Mouse (Mus musculus) brown adipose tissue, adult 24 weeks (tissue): ENCODE data around the gene Eng. TPM values are rescaled to one million over a fixed set of nuclear protein-coding genes. Genes with fewer than 3 reads are reported as not detected.

Experiments
- H3K27ac ChIP-seq: fragments of 200-500 bp; replicated peaks from 2 replicates; pipeline ENCODE4 v1.5.1; 2012; ENCODE audit warnings: low read depth, mild to moderate bottlenecking, low read length
- H3K4me1 ChIP-seq: fragments of 200-500 bp; 2 replicates; pipeline ENCODE4 v1.6.1; 2012; ENCODE audit warnings: low read length, mixed read lengths; ENCODE audit not compliant: control insufficient read depth, insufficient read depth, insufficient read length
- H3K4me3 ChIP-seq: fragments of 200-500 bp; 2 replicates; pipeline ENCODE4 v1.5.1; 2012; ENCODE audit warnings: low read depth, mild to moderate bottlenecking, low read length, moderate library complexity; ENCODE audit not compliant: insufficient read depth
- polyA plus RNA-seq: library from polyadenylated mRNA; stranded (reverse); fragments of >200 nt; gene quantifications from 2 replicates; pipeline ENCODE4 v1.2.4, GENCODE M21; 2012; ENCODE audit not compliant: missing spikeins, insufficient read depth, insufficient read length

Gene Eng
- polyA plus RNA-seq, 1 experiment = 22.4 TPM

DNA sequence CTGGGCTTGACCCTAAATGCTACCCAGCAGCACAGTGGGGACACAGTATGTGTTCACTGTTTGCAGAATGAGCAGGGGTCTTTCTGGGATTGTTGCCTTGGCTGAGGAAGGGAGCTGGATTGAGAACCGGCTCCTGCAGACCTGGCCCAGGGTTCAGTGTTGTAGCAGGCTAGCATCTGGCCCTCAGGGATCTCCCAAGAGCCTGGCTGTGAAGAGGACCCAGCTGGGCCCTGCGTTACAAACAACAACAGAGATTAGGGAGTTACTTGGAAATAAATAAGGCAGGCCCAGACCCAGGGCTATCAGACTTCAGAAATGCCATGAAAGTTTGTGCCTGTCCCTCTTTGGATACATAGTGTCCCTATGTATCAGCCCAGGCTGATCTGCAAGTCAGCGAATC, 748 bp upstream of the Eng start:
- Histone ChIP-seq H3K4me1 (peaks cover 33% of the 10 kb centered on the region), H3K4me3 (no peak overlapping the region), H3K27ac (peak overlapping the region; percentile 90)

DNA sequence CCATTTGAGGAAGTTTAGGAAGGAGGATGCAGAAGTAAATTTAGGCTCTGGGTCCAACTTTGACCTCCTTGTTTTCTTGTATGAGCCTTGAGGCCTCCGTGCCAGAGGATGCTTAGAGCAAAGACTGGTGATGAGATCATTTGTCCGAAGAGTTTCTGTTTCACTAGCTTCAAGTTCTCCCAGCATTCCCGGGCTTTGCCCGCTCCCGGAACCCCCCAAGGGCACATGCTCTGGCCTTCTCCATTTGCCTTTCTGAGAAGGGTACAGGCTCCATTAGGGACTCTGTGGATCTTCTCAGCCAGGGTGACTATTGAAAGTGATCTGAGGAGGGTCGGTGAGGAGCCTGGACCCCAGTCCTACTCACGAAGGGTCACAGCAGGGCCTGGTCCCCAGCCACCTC, 971 bp downstream of the Eng start:
- Histone ChIP-seq H3K4me1 (peaks cover 28% of the 10 kb centered on the region), H3K4me3 (peak overlapping the region; percentile 95), H3K27ac (peak overlapping the region; percentile 100)

DNA sequence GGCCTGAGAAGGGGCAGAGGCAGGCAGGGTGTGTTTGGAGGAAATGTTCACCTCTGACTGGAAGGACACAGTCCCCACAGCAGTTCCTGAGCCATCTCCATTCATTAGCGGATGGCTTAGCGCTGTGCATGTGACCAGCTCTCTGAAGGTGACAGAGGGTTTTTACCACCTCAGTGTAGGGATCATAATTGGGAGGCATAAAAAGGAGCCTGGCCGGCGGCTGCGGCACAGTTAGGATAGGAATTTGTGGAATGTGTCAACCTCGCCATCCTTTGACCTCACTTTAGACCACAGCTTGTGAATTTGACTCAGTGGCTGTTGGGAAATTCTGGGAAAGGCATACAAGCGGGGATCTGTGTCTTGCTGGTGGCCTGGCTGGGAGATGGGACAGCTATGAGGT, 7.4 kb downstream of the Eng start:
- peak overlapping the region; percentile 45 for H3K4me3 ChIP-seq
- peaks cover 25% of the 10 kb centered on the region for H3K4me1 ChIP-seq
- H3K27ac ChIP-seq = peak overlapping the region; percentile 98

DNA sequence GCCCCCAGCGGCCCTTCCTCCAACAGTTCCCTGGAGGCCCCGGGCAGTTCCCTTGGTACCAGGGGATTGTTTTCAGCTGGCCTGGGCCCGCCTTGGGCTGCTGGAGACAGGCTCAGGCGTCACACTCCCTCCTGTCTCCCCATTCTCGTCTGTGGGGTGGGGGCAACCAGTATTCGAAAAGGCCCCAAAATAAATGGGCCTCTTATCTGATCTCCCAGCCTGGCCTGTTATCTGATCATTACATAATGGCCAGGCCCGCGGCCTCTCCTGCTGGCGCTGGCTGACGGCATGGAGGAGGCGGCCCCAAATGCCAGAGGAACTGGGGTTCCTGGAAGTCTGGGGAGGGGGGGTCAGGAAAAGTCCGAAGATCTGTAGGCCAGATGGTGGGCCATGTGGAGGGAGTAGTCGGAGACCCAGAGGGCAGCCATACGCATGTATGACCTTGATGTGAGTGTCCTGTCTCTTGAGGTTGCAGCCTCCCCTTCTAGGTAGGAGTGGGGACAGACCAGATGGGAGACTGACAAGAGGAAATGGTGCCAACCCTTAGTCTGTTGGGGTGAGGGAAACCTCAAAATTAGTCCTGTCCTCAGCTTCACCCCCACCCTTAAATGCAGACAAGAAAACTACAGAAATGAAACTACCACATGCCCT, 8.5 kb downstream of the Eng start:
- Histone ChIP-seq H3K4me3 (peak overlapping the region; percentile 45), H3K4me1 (peaks cover 29% of the 10 kb centered on the region), H3K27ac (peak overlapping the region; percentile 98)

DNA sequence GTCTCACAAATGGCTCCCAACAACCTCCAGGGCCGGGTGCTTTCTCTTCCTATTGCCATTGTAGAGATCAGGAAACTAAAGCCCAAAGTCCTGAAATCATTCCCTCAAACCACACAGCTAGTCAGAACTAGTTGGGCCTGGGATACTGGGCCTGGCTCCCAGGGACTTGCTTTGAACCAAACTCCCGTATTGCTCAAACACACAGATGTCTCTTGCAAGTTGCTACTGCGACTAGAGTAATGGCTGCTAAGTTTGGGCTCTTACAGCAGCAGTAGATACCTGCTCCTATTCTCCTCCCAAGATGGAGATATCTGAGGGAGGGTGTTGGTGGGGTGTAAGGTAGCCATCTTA, 9.0 kb downstream of the Eng start:
- Histone ChIP-seq H3K27ac (peak overlapping the region; percentile 98), H3K4me3 (peak overlapping the region; percentile 45; the same call in 1 of the 2 replicates), H3K4me1 (peaks cover 29% of the 10 kb centered on the region)

DNA sequence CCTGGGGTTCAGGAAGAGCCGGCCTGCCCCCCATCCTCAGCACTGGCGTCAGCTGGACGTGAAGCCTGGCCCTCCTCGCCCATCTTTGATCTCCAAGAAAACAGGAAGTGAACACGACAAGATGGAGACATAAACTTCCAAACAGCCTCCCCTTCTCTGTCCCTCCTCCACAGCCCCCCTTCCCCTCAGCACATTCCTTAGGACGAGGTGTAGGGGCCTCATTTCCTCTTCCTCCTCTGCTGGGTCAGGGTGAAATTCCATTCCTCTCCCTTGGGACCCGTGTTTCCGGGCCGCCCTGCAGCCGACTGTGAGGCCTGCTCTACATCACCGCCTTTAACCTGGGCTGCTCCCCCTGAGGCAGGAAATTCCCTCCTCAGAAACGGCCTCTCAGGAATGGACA, 9.4 kb downstream of the Eng start:
- Histone ChIP-seq H3K4me1 (peaks cover 32% of the 10 kb centered on the region), H3K27ac (peak overlapping the region; percentile 98), H3K4me3 (peak overlapping the region; percentile 45; the same call in 1 of the 2 replicates)

DNA sequence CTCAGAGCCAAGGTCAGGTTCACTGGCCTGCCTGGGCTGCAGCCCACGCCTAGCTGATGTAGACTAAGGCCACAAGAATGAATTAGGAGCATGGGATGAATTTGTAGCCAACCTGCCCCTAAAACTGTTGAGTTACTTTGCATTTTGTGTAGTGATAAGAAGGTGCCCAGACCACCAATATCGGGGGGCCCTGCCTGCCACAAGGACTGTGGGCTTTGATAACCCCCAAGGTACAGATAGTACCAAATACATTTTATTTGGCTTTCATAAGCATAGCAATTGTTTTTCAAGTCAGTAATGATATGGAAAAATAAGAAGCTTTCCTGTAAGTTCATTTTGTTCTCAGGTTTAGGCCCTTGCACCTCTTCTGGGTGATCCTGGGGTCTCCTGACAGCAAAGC, 12.5 kb downstream of the Eng start:
- Histone ChIP-seq H3K27ac (peak overlapping the region; percentile 83), H3K4me3 (no peak overlapping the region), H3K4me1 (peaks cover 38% of the 10 kb centered on the region)

DNA sequence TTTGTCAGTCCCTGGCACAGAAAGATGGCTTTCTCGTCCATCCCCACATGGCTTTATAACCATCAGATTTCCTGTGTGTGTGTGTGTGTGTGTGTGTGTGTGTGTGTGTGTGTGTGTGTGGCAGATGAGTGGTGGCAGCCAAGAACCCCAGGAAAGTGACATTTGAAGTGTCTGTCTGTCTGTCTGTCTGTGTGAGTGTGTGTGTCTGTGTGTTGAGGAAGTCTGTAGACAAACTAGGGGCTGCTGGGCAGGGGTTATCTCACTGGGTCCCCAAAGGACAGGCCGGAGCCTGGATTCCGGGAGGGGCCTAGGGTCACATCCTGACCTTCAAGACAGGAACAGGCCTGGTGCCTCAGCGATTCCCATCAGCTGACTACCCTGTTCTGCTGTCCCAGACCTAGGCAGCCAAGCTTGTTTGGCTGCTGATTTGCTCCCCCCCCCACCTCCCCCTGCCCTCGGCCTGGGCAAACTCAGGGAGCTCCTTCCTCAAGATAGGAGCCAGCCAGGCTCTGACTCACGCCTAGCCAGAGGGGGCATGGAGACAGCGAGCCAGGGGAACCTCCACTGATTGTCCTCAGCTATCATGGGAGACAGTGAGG, 15.2 kb downstream of the Eng start:
- no peak overlapping the region for H3K4me3 ChIP-seq
- peaks cover 32% of the 10 kb centered on the region for H3K4me1 ChIP-seq
- peak overlapping the region; percentile 87 for H3K27ac ChIP-seq

DNA sequence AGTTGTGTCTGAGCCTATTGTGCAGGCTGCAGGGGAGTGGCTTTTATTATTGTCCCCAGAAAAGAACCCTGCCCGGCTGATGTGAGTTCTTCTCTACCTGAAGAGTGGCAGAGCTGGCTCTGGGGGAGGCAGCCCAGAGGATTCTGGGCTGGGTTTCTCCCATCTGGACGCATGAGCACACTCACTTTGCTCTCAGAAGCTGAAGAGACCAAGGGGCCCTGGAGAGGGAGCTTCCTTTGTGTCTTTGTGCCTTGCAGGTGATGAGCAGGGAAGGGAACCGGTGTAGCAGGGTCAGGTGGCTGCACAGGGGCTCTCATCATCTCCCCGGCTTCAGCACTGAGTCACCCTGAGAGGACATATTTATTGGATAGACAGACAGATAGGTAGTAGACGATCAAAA, 15.9 kb downstream of the Eng start:
- Histone ChIP-seq H3K4me3 (no peak overlapping the region), H3K27ac (peak overlapping the region; percentile 87), H3K4me1 (peaks cover 29% of the 10 kb centered on the region)

DNA sequence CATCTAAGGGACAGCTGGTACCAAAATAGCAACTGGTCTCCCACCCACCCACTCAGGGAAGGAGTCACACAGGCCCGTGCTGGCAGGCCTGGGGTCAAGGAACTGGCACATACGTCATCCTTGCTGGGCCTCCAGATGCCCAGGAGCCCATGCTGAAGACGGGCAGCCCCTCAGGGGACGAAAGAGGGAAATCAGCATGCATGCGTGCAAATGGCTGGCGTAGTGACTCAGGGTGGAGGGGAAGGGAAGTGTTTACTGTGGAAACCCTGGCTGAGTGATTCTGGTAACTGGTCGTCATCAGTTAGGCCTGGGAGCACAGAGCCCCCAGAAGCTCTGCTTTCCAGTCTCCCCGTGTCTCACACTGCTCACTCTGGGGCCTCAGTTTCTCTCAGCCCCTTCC, 18.9 kb downstream of the Eng start:
- Histone ChIP-seq H3K27ac (peak overlapping the region; percentile 22; the same call in 1 of the 2 replicates), H3K4me1 (peaks cover 21% of the 10 kb centered on the region)

DNA sequence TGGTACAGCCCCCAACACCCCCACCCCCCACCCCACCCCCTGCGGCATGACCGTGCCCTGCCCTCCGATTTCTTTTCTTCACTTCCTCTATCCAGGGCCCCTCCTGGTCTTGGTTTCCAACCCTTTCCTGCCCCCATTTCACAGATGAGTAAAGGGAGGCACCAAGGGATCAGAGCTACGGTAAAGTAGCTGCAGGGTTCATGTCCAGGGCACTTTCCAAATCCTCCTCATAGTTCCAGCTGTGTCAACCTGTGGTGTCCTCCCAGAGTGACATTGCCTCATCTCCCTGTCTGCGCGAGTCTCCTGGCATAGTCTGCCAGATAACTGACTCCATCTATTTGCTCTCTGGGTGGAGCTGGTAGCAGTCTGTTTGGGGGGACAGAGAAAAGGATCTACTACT, 19.5 kb downstream of the Eng start:
- no peak overlapping the region for H3K4me3 ChIP-seq
- H3K27ac ChIP-seq = peak overlapping the region; percentile 36; the same call in 1 of the 2 replicates
- peaks cover 18% of the 10 kb centered on the region for H3K4me1 ChIP-seq

More for the DNA sequence above, 18.9 kb downstream of the Eng start:
- no peak overlapping the region for H3K4me3 ChIP-seq

DNA sequence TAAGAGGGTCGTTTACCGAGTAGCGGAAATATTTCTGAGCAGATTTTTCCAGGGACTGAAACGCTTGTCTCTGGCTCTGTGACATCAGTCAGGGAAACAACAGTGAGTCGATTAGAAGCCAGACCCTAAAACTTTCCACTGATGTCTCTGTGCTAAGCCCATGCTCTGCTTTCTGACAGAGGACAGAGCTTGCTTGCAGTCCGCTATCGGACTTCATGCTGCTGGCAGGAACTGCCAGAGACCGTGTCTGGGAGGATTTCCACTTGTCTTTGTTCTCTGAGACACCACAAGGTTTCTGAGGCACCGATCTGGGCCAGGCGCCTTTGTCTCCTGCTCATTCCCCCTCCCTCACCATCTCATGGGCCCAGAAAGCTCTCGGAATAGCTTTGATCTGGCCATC, 21.4 kb downstream of the Eng start:
- H3K27ac ChIP-seq = peak overlapping the region; percentile 56
- H3K4me1 ChIP-seq = peaks cover 3% of the 10 kb centered on the region; the same call in 1 of the 2 replicates
- no peak overlapping the region for H3K4me3 ChIP-seq

DNA sequence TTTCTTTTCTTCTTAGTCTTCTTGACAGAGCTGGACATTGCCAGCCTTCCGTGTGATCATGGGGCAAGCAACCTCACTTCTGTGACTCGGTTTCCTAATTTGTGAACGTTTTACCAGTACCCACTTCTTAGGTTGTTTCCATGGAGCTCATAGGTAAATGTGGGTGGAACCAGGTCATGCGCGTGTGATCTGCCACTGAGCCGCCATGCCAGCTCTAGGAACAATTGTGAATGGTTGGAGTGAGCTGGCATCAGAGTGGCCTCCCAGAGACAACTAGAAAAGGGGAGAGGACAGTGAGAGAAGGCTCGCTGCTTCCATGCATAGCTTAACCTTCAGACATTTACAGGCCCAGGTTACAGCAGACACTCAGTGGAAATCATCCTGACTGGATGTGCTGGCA, 21.8 kb downstream of the Eng start:
- Histone ChIP-seq H3K4me3 (no peak overlapping the region), H3K4me1 (peaks cover 3% of the 10 kb centered on the region; the same call in 1 of the 2 replicates), H3K27ac (peak overlapping the region; percentile 56)

DNA sequence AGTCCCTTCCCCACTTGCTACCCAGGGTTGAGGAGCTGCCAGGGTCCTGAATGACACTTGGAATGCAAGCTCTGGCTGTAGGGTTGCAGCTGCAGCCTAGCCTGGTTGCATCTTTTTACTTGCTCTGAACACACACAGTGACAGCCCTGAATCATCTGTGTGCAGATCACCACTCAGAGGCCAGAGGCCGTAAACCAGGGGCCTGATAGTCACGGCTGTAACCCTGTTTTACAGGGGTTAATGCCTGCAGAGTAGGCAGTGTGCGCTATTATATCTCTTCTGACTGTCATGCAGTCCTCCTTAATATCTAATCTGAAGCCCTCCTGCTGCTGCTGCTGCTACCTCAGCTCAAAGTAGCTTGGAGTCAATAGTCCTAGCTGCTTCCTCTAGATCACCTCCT, 23.5 kb downstream of the Eng start:
- no peak overlapping the region for H3K27ac ChIP-seq
- no peak overlapping the region for H3K4me3 ChIP-seq
- peaks cover 3% of the 10 kb centered on the region; the same call in 1 of the 2 replicates for H3K4me1 ChIP-seq

DNA sequence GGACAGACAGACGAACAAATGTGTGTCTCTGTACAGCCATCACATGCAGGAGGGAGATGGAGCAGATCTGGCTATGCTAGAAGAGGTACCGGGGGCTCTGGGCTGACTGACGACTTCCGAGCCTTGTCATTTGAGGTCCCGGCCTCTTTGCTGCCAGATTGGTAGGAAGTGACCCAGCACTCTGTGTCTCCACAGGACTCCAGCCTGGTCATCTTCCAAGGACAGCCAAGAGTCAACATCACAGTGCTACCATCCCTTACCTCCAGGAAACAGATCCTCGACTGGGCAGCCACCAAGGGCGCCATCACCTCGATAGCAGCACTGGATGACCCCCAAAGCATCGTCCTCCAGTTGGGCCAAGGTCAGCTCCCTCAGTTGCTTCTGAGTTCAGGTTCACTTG, 24.8 kb downstream of the Eng start:
- peaks cover 2% of the 10 kb centered on the region; the same call in 1 of the 2 replicates for H3K4me1 ChIP-seq
- no peak overlapping the region for H3K4me3 ChIP-seq
- H3K27ac ChIP-seq = no peak overlapping the region
